Mouse (Mus musculus): ENCODE measurements around the gene Ptpn6. TPM values are rescaled to one million over a fixed set of nuclear protein-coding genes. Genes with fewer than 3 reads are reported as not detected.
A peak's percentile ranks its signal among the peaks of the same experiment; 100 is the strongest.

Gene Ptpn6
- 11.7 and 14.1 TPM in 2 replicates for polyA plus RNA-seq (2014; fragmentation: Nextera tagmentation; extraction: Ambion mirVana)

DNA sequence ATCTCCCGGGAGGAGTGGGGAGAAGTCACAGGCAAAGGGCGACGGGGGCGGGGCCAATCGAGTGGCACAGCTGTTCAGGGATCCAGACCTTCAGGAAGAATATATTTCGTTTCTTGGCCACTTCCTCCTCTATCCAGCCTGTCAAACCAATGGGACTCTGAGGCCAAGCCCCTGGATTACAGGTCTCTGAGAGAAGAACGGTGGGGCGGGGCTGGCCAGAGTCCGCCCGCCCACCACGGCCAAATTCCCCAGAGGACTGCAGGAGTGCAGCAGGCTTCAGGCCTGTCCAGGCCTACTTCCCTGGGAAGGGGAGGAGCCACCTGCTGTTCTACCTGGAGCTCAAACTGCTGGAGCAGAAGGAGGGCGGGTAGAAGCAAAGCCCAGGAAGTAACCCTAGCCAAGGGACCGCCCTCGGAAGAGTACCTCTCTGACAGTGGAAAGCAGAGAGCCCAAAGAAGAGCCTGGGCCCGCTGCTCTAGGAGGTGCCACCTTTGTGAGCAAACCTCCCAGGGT, at the start of gene Ptpn6:
Gene Ptpn6 (minus strand): TSS at position 204 of the 513 bp plus-strand sequence.
- H3K4me2 ChIP-seq (ENCODE audit: low read length), result peak within 1 kb of the TSS; percentile 71; the same call in 1 of the 2 replicates
- peaks cover 12% of the 10 kb centered on the region for H3K36me3 ChIP-seq (ENCODE audit: control insufficient read depth, insufficient read depth, low read length)
- peak within 1 kb of the TSS; percentile 31; the same call in 1 of the 2 replicates for H3K9ac ChIP-seq (ENCODE audit: low read length)
- ATAC-seq (replicated peaks; ENCODE audit: low FRiP score, low TSS enrichment, low read depth) (peak; percentile 77), DNase-seq (ENCODE audit: low spot score) (peak; percentile 80)
- H3K9me3 ChIP-seq (ENCODE audit: control insufficient read depth, low read length), result no peaks in the 10 kb centered on the region
- 15% methylated on average over 15 of the region's 15 CpGs for WGBS
- peak within 1 kb of the TSS; percentile 6; the same call in 1 of the 2 replicates for H3K27ac ChIP-seq (ENCODE audit: low read depth)
- H3K27me3 ChIP-seq (replicated peaks; ENCODE audit: control insufficient read depth, insufficient read depth, low read length), result no peaks in the 10 kb centered on the region
- no peak within 1 kb of the TSS for H3K4me3 ChIP-seq (ENCODE audit: low read depth, low read length)
- peaks cover 27% of the 10 kb centered on the region for H3K4me1 ChIP-seq (replicated peaks; ENCODE audit: control insufficient read depth, insufficient read depth, low read length)

DNA sequence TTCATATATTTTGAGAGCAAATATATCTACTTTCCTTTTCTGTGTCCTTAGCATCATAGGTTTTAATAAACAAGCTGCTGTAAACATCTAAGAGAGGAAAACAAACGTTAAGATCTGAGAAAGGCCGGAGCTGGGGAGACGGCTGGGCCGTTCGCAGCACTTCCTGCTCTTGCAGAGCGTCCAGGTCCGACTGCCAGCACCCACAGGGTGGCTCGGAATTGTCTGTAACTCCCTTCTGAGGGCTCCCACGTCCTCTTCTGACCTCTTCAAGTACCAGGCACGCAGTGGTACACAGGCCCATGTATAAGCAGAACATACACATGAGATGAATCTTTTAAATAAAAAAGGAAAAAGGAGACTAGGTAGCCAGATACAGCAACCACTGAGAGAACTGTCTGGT, 49.2 kb upstream of the Ptpn6 start:
- 71% methylated on average over 10 of the region's 10 CpGs for WGBS
- ATAC-seq (replicated peaks; ENCODE audit: low FRiP score, low TSS enrichment, low read depth), result no peak
- Histone ChIP-seq H3K9ac (ENCODE audit: low read length) (no peak overlapping the region), H3K4me1 (replicated peaks; ENCODE audit: control insufficient read depth, insufficient read depth, low read length) (no peaks in the 10 kb centered on the region), H3K9me3 (ENCODE audit: control insufficient read depth, low read length) (no peaks in the 10 kb centered on the region), H3K27me3 (replicated peaks; ENCODE audit: control insufficient read depth, insufficient read depth, low read length) (no peaks in the 10 kb centered on the region), H3K4me3 (ENCODE audit: low read depth, low read length) (no peak overlapping the region), H3K4me2 (ENCODE audit: low read length) (no peak overlapping the region), H3K27ac (ENCODE audit: low read depth) (no peak overlapping the region), H3K36me3 (ENCODE audit: control insufficient read depth, insufficient read depth, low read length) (no peaks in the 10 kb centered on the region)
- DNase-seq (ENCODE audit: low spot score), result no peak

DNA sequence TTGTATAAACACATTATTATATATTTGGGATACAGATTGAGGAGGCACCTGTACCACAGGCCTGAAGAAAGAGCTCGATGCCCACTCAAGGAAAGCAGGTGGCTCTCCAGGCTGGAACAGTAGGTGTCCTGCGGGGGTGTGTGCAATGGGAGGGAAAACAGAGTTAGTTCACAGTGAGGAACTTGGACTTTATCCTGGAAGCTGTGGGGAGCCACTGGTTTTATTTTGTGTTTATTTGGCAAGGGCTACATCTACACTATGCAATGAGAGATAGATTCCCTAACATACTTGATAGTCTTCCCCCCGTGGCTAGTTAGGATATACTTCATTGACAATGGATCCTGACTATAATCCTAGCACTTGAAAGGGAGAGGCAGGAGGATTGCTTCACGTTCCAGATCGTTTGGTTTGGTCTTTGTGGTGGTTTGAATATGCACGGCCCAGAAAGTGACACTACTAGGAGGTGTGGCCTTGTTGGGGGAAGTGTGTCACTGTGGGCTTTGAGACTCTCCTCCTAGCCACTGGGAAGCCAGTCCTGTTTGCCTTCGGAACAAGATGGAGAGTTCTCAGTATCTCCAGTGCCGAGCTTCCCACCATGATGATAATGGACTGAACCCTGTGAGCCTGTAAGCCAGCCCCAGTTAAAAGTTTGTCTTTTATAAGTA, 48.4 kb upstream of the Ptpn6 start:
- no peak overlapping the region for H3K4me2 ChIP-seq (ENCODE audit: low read length)
- H3K27ac ChIP-seq (ENCODE audit: low read depth), result no peak overlapping the region
- 59% methylated on average over 8 of the region's 8 CpGs for WGBS
- H3K36me3 ChIP-seq (ENCODE audit: control insufficient read depth, insufficient read depth, low read length), result no peaks in the 10 kb centered on the region
- no peaks in the 10 kb centered on the region for H3K9me3 ChIP-seq (ENCODE audit: control insufficient read depth, low read length)
- H3K9ac ChIP-seq (ENCODE audit: low read length), result no peak overlapping the region
- H3K4me3 ChIP-seq (ENCODE audit: low read depth, low read length), result no peak overlapping the region
- H3K4me1 ChIP-seq (replicated peaks; ENCODE audit: control insufficient read depth, insufficient read depth, low read length), result 0 out of 2 replicates have a peak, but pooled peaks cover 4% of the 10 kb centered on the region
- ATAC-seq (replicated peaks; ENCODE audit: low FRiP score, low TSS enrichment, low read depth) (no peak), DNase-seq (ENCODE audit: low spot score) (no peak)
- no peaks in the 10 kb centered on the region for H3K27me3 ChIP-seq (replicated peaks; ENCODE audit: control insufficient read depth, insufficient read depth, low read length)

DNA sequence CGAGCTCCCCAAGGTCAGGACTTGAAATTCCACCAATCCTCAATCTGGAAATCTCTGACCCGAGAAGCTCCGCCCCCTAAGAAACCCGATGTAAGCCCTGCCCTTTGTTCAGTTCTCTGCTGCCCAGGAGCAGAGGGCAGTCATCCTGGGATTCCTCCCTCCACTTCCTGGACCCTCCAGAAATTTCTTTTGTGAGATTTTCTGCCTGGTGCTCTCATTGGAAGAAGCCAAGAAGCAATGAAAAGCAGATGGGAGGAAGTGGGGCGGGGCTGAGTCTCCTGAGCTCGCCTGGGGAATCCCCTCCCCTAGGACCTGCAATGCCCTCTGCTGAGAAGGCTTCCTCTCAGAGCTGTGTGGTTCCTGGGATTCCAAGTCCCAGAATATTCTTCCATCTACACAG, 43.9 kb upstream of the Ptpn6 start:
- DNase-seq (ENCODE audit: low spot score) (peak; percentile 62), ATAC-seq (replicated peaks; ENCODE audit: low FRiP score, low TSS enrichment, low read depth) (no peak; the same call in 1 of the 2 replicates)
- H3K4me1 ChIP-seq (replicated peaks; ENCODE audit: control insufficient read depth, insufficient read depth, low read length), result peaks cover 14% of the 10 kb centered on the region; the same call in 1 of the 2 replicates
- no peaks in the 10 kb centered on the region for H3K9me3 ChIP-seq (ENCODE audit: control insufficient read depth, low read length)
- no peak overlapping the region for H3K27ac ChIP-seq (ENCODE audit: low read depth)
- peak overlapping the region; percentile 44 for H3K4me2 ChIP-seq (ENCODE audit: low read length)
- peak overlapping the region; percentile 17; the same call in 1 of the 2 replicates for H3K4me3 ChIP-seq (ENCODE audit: low read depth, low read length)
- 26% methylated on average over 6 of the region's 6 CpGs for WGBS
- 0 out of 2 replicates have a peak, but pooled peaks cover 10% of the 10 kb centered on the region for H3K27me3 ChIP-seq (replicated peaks; ENCODE audit: control insufficient read depth, insufficient read depth, low read length)
- no peaks in the 10 kb centered on the region for H3K36me3 ChIP-seq (ENCODE audit: control insufficient read depth, insufficient read depth, low read length)
- H3K9ac ChIP-seq (ENCODE audit: low read length), result no peak overlapping the region

DNA sequence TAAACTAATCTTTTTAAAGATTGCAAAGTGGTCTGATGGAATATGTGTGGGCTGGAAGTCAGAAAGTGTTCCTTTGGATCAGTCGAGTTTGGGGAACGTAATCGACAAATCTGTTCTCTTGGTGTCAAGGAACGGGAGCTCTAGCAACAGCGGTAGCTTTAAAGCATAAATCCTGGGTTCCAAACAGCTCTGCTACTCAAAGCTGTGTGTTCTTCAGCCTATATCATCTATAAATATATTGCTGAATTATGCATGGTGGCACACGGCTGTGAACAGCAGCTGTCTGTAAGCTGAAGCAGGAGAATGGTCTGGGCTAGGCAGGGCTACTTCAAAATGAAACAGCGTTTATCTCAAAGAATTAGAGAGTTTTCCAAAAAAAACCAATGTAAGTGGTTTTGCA, 42.4 kb upstream of the Ptpn6 start:
- no peak overlapping the region for H3K4me3 ChIP-seq (ENCODE audit: low read depth, low read length)
- H3K27me3 ChIP-seq (replicated peaks; ENCODE audit: control insufficient read depth, insufficient read depth, low read length), result 0 out of 2 replicates have a peak, but pooled peaks cover 10% of the 10 kb centered on the region
- H3K9ac ChIP-seq (ENCODE audit: low read length), result no peak overlapping the region
- no peak overlapping the region for H3K4me2 ChIP-seq (ENCODE audit: low read length)
- no peaks in the 10 kb centered on the region for H3K36me3 ChIP-seq (ENCODE audit: control insufficient read depth, insufficient read depth, low read length)
- H3K9me3 ChIP-seq (ENCODE audit: control insufficient read depth, low read length), result no peaks in the 10 kb centered on the region
- no peak for DNase-seq (ENCODE audit: low spot score)
- WGBS, result 87% methylated on average over 7 of the region's 7 CpGs
- H3K27ac ChIP-seq (ENCODE audit: low read depth), result no peak overlapping the region
- no peak for ATAC-seq (replicated peaks; ENCODE audit: low FRiP score, low TSS enrichment, low read depth)
- peaks cover 14% of the 10 kb centered on the region; the same call in 1 of the 2 replicates for H3K4me1 ChIP-seq (replicated peaks; ENCODE audit: control insufficient read depth, insufficient read depth, low read length)

DNA sequence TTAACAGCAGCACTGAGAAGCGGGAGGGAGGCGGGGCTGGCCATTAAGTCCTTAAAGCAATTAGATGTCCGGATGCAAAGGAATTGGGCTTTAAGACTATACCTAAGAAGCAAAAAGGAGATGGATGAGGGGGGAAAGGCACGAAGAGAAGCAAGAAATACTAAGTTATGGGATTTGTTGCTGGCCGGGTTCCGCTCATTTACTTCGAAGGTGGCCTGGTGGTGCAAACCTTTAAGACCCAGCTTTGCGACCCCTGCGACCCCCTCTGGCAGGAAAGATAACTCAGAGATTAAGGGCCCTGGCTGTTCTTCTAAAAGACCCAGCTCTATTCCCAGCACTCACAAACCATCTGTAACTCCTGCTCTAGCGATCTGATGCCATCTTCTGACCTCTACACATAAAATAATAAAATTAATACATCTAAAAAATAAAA, 41.5 kb upstream of the Ptpn6 start:
- Histone ChIP-seq H3K4me1 (replicated peaks; ENCODE audit: control insufficient read depth, insufficient read depth, low read length) (peaks cover 14% of the 10 kb centered on the region; the same call in 1 of the 2 replicates), H3K4me2 (ENCODE audit: low read length) (peak overlapping the region; percentile 73), H3K9ac (ENCODE audit: low read length) (peak overlapping the region; percentile 29; the same call in 1 of the 2 replicates), H3K9me3 (ENCODE audit: control insufficient read depth, low read length) (no peaks in the 10 kb centered on the region), H3K36me3 (ENCODE audit: control insufficient read depth, insufficient read depth, low read length) (no peaks in the 10 kb centered on the region), H3K27ac (ENCODE audit: low read depth) (no peak overlapping the region), H3K27me3 (replicated peaks; ENCODE audit: control insufficient read depth, insufficient read depth, low read length) (0 out of 2 replicates have a peak, but pooled peaks cover 10% of the 10 kb centered on the region), H3K4me3 (ENCODE audit: low read depth, low read length) (peak overlapping the region; percentile 40)
- DNase-seq (ENCODE audit: low spot score) (no peak), ATAC-seq (replicated peaks; ENCODE audit: low FRiP score, low TSS enrichment, low read depth) (no peak; the same call in 1 of the 2 replicates)
- WGBS, result 5% methylated on average over 10 of the region's 10 CpGs

DNA sequence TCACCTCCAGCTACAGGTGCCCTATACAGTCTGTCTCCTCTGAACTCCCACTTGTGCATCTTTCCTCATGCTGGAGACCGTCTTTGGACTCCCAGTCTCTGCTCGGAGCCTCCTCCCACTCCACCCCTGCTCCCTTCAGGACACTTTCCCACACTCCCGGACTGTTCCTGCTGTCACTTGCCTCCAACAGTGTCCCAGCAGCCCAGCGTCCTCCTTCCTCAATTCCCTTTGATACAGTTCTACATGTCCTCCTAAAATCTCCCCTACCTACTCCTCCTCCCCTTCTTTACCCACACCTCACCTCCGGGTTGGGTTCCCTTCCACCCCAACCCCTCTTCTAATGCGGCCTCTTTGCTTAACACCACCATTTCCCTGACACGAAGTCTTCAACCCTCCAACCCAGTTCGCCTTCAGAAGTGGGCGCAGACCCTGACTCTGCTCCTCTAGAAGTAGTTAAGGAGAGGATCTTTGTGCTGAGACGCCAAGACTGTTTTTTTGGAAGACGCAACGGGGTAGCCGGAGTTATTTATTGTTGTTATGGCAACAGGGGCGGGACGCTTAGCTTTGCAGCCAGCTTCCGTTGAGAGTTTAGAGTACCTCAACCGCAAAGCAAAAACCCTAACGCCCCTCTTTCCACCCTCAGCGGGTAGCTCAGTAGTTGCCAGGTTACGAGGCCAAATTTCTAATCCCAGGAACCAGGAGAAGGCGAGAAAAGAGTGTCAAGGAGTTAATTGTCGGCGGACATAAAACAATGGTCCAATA, 40.9 kb upstream of the Ptpn6 start, which contains the start of gene Lrrc23:
Gene Lrrc23 (minus strand): TSS at position 506 of the 762 bp plus-strand sequence.
- no peak within 1 kb of the TSS for H3K27ac ChIP-seq (ENCODE audit: low read depth)
- 0 out of 2 replicates have a peak, but pooled peaks cover 10% of the 10 kb centered on the region for H3K27me3 ChIP-seq (replicated peaks; ENCODE audit: control insufficient read depth, insufficient read depth, low read length)
- H3K4me1 ChIP-seq (replicated peaks; ENCODE audit: control insufficient read depth, insufficient read depth, low read length), result peaks cover 14% of the 10 kb centered on the region; the same call in 1 of the 2 replicates
- DNase-seq (ENCODE audit: low spot score) (peak; percentile 78), ATAC-seq (replicated peaks; ENCODE audit: low FRiP score, low TSS enrichment, low read depth) (peak; percentile 34; the same call in 1 of the 2 replicates)
- H3K36me3 ChIP-seq (ENCODE audit: control insufficient read depth, insufficient read depth, low read length), result no peaks in the 10 kb centered on the region
- peak within 1 kb of the TSS; percentile 73 for H3K4me2 ChIP-seq (ENCODE audit: low read length)
- peak within 1 kb of the TSS; percentile 40 for H3K4me3 ChIP-seq (ENCODE audit: low read depth, low read length)
- 3% methylated on average over 23 of the region's 23 CpGs for WGBS
- no peaks in the 10 kb centered on the region for H3K9me3 ChIP-seq (ENCODE audit: control insufficient read depth, low read length)
- peak within 1 kb of the TSS; percentile 29; the same call in 1 of the 2 replicates for H3K9ac ChIP-seq (ENCODE audit: low read length)

DNA sequence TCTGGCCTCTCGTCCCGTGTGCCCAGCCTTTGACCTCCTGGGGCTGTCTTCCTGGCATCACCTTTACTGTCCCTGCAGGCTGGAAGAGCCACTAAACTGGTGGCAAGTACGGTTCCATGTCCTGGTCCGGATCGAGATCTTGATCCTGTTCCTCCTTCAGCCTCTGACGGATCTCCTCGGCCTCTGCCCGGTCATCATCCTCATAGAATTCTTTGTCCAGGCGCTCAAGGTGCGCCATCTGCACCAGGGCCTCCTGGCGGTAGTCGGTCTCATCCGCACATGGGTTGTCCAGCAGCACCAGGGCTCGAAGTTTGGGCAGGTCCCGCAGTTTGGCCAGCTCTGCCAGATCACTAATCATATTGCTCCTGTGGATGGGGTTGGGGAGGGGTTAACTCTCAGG, 32.0 kb upstream of the Ptpn6 start:
- DNase-seq (ENCODE audit: low spot score), result no peak

More for the DNA sequence above, 32.0 kb upstream of the Ptpn6 start:
- Histone ChIP-seq H3K9me3 (ENCODE audit: control insufficient read depth, low read length) (no peaks in the 10 kb centered on the region), H3K27ac (ENCODE audit: low read depth) (no peak overlapping the region), H3K4me1 (replicated peaks; ENCODE audit: control insufficient read depth, insufficient read depth, low read length) (peaks cover 8% of the 10 kb centered on the region), H3K36me3 (ENCODE audit: control insufficient read depth, insufficient read depth, low read length) (no peaks in the 10 kb centered on the region), H3K4me2 (ENCODE audit: low read length) (no peak overlapping the region), H3K9ac (ENCODE audit: low read length) (no peak overlapping the region), H3K4me3 (ENCODE audit: low read depth, low read length) (no peak overlapping the region), H3K27me3 (replicated peaks; ENCODE audit: control insufficient read depth, insufficient read depth, low read length) (0 out of 2 replicates have a peak, but pooled peaks cover 3% of the 10 kb centered on the region)
- WGBS, result 86% methylated on average over 15 of the region's 15 CpGs
- no peak for ATAC-seq (replicated peaks; ENCODE audit: low FRiP score, low TSS enrichment, low read depth)
